Mouse (Mus musculus) thymus, postnatal 0 days (tissue): ENCODE measurements around the gene Asic1. TPM values are rescaled to one million over a fixed set of nuclear protein-coding genes. Genes with fewer than 3 reads are reported as not detected.
"Not testable (repeated sequence)": the region's sequence is repeated elsewhere in the genome, so short reads cannot be mapped to it uniquely, and the experiment has no call there.

Experiments used
- DNase-seq: peaks from one replicate; pipeline ENCODE4 v3.0.0-alpha.2; 2015; ENCODE audit warnings: low spot score
- polyA plus RNA-seq: library from polyadenylated mRNA; unstranded; fragments of >200 nt; fragmentation: Nextera tagmentation; extraction: Ambion mirVana; gene quantifications from 2 replicates; pipeline ENCODE4 v1.2.1, GENCODE M21; 2015

Gene Asic1
- polyA plus RNA-seq, 1 experiment from 2014 or later, result 1.1 TPM

- not testable (repeated sequence) for DNase-seq
Observed at GRCm38 (mm10) chr15:99701640-99701998, 31.5 kb downstream of the Asic1 start.

GRCm38 (mm10) chr15:99701999-99702900, 32.1 kb downstream of the Asic1 start, which contains the start of gene Smarcd1:
Gene Smarcd1, plus strand, starts transcription at chr15:99702129.
- peak; percentile 90 for DNase-seq

DNA sequence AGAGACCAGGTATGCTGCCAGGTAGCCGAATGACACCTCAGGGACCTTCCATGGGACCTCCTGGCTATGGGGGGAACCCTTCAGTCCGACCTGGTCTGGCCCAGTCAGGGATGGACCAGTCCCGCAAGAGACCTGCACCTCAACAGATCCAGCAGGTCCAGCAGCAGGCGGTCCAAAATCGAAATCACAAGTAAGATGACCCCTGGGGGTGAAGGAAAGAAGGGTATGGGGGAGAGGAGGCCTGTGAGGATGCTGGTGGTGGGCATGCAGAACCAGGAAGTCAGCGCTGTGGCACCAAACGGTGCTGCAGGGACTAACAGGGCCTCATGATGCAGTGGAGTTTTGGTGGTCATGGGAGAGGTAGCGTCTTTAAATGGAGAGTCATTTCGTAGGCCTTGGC, 32.9 kb downstream of the Asic1 start:
- no peak for DNase-seq

DNA sequence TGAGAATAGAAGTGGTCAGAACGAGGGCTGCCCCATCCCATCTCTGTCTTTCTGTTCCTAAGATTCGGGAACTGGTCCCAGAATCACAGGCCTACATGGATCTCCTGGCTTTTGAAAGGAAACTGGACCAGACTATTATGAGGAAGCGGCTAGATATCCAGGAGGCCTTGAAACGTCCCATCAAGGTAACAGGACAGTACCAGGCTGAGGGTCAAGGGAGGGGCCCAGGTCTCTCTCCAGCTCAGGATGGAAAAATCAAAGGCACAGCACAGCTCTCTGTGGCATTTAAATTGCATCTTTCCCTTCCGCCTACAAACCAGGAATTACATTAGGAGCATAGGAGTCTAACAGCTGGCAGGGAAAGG, 33.5 kb downstream of the Asic1 start:
- no peak for DNase-seq

DNA sequence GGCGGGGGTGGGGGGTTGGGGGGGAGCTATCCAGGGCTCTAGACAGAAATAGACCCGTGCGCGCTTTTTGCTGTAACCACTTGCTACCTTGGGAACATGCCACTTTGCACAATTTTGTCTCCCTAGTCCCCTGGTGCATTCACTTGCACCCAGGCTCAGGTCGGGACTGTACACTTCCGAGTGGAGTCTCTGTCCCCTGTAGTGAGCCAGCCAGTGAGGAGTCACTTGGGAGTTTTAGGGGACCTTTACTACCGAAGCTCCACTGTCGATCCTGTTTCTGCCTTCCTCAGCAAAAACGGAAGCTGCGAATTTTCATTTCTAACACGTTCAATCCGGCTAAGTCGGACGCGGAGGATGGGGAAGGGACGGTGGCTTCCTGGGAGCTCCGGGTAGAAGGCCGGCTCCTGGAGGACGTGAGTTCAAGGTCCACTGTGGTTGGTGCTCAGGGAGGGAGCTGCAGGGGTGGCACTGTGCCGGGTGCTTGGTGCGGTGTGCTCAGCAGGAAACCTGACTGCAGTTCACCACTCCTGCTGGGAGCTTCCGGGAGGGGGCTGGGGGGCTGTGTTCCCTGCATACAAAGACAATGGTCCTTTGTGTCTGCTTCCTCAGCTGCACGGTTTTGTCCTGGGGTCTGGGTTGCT, 34.0 kb downstream of the Asic1 start:
- no peak for DNase-seq

DNA sequence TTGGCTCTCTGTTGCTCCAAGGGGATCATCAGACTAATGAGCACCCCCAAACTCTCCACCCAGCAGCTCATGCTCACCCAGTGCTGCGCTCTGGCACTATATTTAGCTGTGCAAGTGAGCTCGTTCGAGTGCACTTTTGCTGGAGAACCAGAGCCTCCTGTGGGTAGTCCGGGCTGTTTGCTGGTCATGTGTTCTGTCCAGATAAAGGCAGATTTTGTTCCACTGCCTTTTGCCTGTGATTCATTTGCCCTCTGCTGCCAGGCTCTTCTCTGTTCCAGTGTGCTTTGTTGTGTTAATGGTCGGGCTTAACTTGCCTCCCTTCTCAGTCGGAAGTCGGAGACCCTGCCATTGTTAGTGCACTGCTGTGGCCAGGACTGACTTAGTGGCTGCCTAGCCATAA, 34.7 kb downstream of the Asic1 start:
- DNase-seq, result no peak

DNA sequence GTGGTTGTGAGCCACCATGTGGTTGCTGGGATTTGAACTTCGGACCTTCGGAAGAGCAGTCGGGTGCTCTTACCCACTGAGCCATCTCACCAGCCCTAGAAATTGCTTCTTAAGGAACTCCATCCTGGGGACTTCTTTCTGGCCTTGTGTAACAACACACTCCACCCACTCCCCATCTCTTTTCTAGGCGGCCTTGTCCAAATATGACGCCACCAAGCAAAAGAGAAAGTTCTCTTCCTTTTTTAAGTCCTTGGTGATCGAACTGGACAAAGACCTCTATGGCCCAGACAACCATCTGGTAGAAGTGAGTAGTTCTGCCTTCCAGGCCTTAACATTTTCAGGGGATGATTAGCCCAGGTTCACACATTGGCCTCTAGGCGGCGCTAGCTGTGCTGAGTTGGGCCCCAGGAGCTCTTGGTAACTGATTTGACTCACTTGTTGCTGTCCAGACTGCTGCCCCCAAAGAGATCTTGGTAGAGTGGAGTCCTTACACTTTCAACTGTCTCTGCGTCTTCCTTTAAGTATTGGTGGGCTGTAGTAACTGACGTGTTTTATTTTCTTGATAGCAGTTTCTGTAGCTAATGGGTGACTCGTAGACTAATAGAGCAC, 35.4 kb downstream of the Asic1 start, which contains the start of gene Gm17349:
TSS of gene Gm17349 (minus strand) at position 51 of the 609 bp plus-strand sequence.
- DNase-seq, result peak; percentile 69

- DNase-seq, result no peak
Observed at GRCm38 (mm10) chr15:99708176-99708575, 38.0 kb downstream of the Asic1 start.

GRCm38 (mm10) chr15:99710221-99711190, 40.3 kb downstream of the Asic1 start:
- no peak for DNase-seq

DNA sequence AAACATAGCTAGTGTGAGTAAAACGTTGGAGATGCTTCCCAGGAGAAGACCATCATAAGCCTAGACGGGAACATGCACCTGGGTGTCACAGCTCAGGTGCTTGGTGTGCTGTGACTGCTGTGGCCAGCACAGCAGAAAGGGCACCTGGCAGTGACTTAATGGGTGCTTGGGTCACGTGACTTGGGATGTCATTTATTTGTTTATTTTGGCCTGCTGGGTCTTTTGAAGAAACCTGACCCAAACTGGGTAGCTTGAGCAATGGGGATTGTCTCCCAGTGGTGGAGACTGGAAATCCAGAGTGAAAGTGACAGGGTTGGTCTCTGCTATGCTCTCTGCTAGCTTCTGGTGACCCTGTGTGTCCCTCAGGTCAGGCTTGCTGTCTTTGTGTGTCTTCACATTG, 41.3 kb downstream of the Asic1 start:
- DNase-seq, result no peak

- no peak for DNase-seq
Observed at GRCm38 (mm10) chr15:99712666-99713559, 42.7 kb downstream of the Asic1 start.

DNA sequence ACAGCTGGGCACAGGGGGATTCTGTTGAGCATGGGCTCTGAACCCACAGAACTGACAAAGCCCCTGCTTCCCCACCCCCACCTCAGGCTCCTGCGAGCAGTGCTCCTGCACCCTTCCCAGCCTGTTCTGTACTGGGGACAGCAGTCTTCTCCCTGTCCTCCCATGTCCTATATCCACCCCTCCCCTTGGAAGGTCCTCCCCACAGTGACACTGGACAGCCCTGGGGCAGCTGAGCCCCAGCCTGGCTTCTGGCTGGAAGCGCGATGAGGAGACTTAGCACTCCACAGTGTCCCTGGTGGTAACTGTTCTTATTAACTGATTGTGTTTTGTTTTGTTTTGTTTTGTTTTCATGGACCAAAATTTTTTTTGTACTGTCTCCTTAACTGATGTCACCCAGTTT, 43.4 kb downstream of the Asic1 start:
- no peak for DNase-seq

- DNase-seq, result no peak
Observed at GRCm38 (mm10) chr15:99714206-99714605, 44.0 kb downstream of the Asic1 start.

- peak; percentile 70 for DNase-seq
Observed at GRCm38 (mm10) chr15:99714858-99715257, 44.7 kb downstream of the Asic1 start.

GRCm38 (mm10) chr15:99715361-99715865, 45.2 kb downstream of the Asic1 start:
- DNase-seq, result no peak

GRCm38 (mm10) chr15:99715982-99716746, 46.0 kb downstream of the Asic1 start:
- DNase-seq, result no peak

DNA sequence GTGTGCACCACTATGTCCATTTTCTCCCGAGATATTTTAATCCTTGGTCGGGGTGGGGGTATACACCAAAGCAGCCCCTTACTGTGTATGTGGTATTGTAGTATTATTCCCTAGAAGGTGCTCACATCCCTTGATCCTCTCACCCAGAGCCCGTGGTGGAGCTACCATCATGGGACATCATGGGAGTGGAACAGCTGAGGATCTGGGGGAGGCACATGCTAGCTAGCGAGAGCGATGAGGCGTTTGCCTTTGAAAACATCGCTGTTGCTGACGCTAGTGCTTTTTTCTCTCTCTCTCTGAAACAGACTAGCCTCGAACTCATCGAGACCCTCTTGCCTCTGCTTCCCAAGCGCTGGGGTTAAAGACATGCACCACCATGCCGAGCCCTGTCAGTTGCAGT, 46.6 kb downstream of the Asic1 start:
- DNase-seq, result no peak

DNA sequence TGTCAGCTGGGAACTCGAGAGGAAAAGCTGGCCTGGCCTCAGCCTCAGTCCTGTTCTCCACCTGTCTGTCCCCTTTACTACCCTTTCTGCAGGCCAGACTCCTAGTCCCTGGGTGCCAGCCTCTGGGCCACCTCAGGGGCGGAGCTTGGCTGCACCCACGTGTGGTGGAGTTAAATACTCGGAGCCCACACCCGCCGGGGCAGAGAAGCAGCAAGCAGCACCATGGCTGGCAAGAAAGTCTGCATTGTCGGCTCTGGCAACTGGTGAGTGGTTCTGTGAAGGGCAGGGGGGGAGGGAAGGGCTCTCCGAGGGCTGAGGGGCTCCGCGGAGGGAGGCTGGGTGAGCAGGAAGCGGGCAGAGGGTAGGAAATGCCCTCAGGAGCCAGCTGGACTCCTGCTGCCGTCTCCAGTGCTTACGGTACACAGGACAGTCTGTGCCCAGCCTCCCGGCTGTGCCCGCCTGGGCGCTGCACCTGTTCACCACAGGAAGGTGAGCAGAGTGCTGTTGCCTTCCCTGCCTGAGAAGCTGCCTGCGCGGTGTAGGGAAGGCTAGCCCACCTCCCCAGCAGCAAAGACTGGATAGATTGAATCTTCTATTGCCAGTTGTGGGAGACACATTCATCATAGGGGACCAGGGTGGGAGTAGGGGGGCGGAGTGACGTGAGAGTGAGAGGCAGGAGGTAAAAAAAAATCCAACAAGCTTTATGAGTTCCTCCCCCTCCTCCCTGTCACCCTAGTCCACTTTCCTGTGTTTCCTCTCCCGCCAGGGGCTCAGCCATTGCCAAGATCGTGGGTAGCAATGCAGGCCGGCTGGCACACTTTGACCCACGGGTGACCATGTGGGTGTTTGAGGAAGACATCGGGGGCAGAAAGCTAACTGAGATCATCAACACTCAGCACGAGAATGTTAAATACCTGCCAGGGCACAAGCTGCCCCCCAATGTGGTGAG, 47.5 kb downstream of the Asic1 start, which contains the start of gene Gpd1:
TSS of gene Gpd1 (plus strand) at position 130 of the 949 bp plus-strand sequence.
- DNase-seq, result no peak
